Mouse (Mus musculus): ENCODE results near the gene Tank.

Tank gene

DNA sequence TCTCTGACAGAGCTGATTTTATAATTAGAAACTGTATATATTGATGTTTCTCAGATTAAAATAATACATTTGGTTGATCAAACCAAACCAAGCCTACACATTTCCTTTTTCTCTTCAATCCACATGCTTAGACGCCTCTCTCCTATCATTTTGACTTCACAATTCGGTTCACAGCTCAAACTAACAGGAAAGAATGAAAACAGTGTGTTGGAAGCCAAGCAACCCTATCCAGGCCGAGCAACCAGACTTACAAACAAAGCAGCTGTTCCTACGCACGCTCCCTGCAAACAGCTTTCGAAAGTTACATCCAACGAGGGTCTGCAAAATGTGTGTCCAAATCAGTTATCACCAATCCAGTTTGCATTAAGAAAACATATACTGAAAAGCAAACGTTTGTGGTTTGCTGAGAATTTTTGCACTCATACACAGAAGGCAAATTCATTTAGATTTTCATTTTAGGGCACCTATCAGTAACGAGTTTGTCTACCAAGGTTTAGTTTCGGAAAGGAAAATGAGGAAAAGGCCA lies 2.2 kb downstream of the Tank start:
- no peak for DNase-seq

GRCm38 (mm10) chr2:61582578-61583315 lies 4.4 kb downstream of the Tank start:
- no peak for DNase-seq

GRCm38 (mm10) chr2:61585447-61585846 lies 7.1 kb downstream of the Tank start:
- no peak for DNase-seq

- no peak for DNase-seq
Observed at GRCm38 (mm10) chr2:61586166-61586565, 7.8 kb downstream of the Tank start.

- no peak for DNase-seq
Observed at GRCm38 (mm10) chr2:61590751-61591150, 12.4 kb downstream of the Tank start.

GRCm38 (mm10) chr2:61592095-61592494 lies 13.7 kb downstream of the Tank start:
- no peak for DNase-seq

DNA sequence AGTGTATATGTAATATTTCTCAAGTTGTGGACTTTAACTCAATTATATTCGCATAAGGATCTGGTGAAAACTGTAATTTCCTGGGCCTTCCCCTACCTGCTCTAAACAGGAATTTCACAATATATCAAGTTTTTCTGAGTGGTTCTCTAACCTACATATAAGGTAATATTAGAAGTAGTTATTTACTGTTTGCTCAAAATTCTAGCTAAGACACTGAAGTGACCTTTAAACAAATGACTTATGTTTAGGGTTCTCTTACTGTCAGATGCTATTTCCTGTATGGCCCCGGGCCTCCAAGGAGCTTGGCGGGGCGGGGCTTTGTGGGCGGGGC lies 14.3 kb downstream of the Tank start:
- no peak for DNase-seq

DNA sequence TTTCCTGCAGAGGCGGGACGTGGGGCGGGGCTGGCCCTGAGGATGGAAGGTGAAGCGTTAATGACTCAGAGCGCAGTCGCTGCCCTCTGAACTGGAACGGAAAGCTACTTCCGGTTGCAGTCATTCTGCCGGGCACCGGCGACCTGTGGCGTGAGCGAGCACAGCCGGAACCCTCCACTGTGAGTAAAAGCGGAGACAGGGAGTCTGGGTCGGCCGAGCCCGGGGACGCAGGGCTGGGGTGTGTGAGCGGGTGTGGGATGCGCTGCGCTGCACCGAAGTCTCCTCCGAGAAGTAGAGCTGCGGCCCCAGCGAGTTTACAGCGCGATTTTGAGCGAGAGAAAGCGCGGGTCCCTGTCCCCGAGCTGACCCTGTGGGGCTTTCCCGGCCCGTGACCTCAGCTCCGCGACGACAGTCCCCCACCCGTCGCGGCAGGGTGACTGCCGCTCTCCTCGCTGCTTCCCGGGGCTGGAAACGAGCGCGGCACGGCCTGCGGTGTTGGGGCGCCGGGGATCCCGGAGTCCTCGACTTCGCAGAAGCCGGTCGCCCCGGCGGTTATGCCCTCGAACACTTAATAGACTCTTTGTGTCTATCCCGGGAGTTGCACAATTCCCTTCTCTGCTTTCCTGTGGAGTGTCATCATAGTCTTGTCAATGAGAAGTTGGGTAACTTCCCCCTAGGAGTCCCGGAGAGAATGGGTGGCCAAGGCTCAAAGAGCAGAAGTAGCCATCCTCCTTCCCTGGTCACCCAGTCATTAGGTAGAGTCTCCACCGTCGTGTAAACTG lies 14.8 kb downstream of the Tank start:
- peak; percentile 94 to 96 for DNase-seq

DNA sequence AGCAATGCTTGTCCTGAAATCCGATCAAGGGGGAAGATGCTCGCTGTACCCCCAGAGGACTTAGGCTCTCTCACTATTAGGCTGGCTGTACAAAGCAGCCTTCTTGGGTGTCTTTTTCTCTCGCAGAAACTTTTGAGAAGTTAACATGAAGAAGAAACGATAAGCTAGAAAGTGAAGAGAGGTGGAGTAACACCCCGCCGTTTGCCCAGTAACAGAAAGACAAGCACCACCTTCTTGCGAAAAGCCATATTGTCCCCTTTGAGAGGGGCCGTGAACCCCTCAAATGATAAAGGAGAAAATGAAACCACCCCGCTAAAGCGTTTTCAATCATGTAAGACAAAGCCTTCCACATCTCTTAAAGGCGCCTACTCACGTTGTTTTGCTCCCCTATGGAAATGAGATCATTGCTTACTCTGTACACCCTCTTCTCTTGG lies 15.5 kb downstream of the Tank start:
- DNase-seq: no peak

DNA sequence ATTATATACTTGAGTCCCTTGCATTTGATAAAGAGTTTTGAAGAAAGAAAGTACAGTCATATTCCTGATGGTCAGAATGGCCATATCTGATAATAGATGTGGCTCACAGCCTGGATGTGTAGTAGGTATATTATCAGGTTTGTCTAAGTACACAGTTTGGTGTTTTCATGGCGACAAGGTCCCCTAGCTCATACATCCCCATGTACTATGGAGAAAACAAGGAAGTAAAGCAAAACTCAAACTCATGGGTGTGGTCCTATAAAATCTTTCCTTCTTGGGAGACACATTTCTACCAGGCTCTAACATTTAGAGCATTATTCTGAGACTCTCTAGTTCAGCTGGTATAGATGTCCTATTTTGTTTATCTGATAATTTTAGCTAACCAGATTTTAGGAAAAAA lies 21.3 kb downstream of the Tank start:
- DNase-seq: no peak

DNA sequence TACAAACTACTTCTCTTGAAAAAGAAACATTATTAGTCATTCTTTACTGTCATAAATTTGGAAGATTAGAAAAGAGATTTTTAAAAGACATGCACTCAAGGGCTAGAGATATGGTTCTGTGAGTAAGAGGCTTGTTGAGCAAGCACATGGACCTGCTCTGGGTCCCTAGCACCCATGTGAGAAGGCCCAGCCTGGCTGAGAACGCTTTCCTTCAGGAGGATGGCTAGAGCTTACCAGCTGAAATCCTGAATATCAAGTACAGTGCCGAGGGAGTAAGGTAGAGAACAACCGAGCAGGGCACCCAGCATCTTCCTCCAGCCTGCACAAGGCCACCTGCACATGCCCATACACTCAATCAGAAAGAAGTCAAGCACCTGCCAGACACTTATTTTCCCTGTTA lies 25.1 kb downstream of the Tank start:
- DNase-seq: no peak

DNA sequence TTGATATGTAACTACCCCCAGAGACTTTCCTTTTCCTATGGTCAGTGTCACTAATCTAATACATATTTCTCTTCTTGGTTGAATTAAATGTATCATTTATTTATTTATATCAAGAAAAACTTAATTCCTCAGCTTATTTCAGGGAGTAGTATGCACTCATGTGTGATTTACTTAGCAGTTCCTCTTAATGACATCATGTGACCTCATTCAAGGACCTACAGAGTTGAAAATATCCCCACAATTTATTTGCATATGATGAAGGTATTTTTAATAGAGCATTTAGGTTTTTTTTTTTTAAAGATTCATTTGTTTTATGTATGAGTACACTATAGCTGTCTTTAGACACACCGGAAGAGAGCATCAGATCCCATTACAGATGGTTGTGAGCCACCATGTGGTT lies 28.6 kb downstream of the Tank start:
- DNase-seq: no peak

GRCm38 (mm10) chr2:61623996-61624395 lies 45.6 kb downstream of the Tank start:
- DNase-seq: no peak

DNA sequence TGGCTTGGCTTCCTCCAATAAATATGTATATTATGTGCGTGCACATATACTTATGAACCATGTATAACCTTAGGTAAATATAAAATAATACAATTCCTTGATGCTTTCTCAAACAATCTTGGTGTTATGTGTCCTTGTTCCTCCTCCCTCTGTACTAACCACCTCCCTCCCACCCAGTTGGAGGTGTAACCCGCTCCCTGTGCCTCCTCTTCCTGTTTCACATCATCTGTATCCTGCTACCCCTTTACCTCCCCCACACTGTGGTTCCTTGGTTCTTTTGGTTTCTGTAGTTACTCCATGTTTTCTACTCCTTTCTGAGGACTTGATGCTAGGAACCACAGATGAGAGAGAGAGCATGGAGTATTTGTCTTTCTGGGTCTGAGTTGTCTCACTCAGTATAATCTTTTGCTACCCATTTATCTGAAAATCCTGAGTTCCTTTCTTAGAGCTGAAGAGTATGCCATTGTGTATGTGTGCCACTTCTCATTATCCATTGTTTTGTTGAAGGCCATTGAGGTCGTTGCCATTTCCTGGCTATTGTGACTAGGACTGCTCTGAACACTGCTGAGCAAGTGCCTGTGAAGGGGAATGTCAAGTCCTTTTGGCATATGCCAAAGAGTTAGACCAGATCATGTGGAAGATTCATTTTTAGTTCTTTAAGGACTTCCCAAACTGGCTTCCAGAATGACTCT lies 52.6 kb downstream of the Tank start:
- DNase-seq: no peak

DNA sequence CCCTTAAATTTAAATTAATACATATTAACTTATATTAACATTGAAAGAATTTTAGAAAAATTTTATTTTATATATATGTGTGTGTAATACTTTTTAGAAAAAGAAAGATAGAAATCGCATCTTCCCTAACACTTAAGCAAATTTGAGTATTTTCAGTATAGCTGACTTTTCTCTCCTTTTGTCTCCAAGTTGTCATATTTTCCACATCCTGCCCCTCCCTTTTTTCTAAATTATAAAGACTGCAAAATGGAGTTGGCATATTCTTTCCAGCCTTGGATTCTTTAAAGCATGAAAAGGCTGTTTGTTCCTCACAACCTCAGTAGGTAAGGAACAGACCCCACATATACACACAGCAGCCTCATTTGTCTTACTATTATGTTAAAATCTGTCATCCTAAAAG lies 56.7 kb downstream of the Tank start:
- no peak for DNase-seq

GRCm38 (mm10) chr2:61638182-61638581 lies 59.8 kb downstream of the Tank start:
- no peak for DNase-seq

DNA sequence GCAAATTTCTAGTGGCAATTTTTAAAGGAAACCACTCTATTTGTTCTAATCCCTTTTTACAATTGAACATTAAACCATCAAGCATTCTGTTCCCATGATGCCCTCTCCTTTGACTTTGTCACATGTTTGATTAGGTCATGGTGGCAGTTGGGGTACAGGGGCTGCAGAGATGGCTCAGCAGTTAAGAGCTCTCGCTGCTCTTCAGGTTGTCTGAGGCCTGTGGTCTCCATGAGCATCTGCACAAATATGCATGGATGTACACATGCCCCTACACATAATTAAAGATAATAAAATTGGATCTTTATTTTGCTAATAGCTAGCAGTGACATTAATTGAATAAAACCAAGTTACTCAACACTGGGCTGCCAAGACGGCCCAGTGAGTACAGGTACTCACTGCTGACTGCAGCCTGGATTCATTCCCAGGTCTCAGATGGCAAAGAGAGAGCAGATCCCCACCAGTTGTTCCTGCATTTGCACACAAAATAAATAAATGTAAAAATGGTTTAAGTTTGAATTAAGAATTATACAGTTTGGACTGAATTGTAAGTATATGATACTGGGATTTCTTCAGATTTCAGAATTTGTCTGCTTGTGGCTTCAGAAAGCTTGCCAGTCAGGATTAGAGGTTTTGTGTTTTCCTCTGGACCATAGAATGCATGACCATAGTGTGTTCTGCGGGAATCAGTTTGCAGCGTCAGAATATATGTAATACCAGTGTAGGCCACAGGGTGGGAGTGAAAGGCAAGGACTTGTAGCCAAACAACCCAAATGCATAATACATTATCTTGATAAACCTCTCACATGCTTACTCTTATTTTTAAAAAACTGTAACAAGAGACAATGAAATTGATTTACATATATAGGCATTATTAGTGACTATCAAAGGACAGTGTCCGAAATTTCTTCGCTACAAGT lies 64.3 kb downstream of the Tank start:
- peak in 1 of 2 experiments; percentile 35 for DNase-seq

DNA sequence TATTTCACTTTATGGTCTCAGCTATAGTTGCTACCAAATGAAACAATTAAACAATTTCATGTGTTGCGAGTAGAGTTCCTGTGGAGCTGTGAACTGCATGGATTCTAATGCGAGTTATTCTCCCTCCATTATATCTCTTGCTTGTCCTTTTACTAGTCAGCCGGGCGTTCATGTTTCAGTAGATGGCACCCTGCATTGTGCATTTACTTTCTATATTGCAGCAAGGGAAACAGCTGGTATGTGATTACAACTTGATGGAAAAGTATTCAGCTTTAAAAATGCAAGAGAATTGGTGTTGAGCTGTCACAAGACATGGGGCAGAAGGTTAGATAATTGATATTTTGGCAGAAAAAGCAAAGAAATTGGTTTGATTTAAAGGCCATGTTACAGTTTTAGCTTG lies 72.8 kb downstream of the Tank start:
- DNase-seq: no peak

DNA sequence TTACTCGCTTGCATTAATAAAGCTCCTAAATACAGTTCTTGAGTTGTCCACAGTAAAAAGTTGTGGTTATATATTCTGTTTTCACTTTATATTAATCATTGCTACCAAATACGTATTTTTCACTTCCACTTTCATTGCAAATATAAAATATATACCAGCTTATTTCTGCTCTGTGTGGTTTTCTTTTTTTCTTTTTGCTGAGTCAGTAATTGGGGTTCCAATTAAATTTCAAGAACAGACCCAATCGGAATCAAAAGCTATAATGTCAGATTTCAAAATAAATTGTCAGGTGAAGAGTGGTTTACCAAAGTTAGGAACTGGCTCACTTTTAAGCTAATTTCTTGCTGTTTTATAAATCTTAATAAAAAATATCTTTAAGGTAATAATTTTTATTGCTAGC lies 73.3 kb downstream of the Tank start:
- no peak for DNase-seq

GRCm38 (mm10) chr2:61655046-61655381 lies 76.6 kb downstream of the Tank start:
- DNase-seq: no peak

- DNase-seq: peak in 1 of 2 experiments; percentile 19
Observed at GRCm38 (mm10) chr2:61655382-61656281, 77.2 kb downstream of the Tank start.
